Mouse (Mus musculus): ENCODE measurements around the gene Hao2. TPM values are rescaled to one million over a fixed set of nuclear protein-coding genes. Genes with fewer than 3 reads are reported as not detected.

Gene Hao2
- polyA plus RNA-seq, 1 experiment from 2014 or later = not detected

DNA sequence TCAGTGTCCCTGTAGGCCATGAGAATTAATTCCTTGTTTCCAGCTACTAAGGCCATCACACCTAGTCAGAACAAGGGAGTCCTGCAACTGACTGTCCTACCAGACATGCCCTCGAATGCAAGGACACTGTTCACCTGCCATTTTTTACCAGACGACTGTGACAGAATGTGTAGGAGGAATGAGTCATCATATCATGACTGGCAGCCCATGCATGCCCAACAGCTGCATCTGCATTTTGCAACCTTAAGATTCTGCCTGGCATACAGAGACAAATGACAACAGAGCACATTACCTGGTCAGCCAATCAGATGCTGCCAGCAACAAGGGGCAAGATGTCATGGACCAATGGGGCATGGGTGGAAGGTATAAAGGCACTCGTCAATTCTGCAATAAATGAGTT, 27.4 kb upstream of the Hao2 start:
- Histone ChIP-seq H3K9ac (ENCODE audit: low read depth, low read length) (no peak overlapping the region), H3K4me3 (ENCODE audit: low read length) (no peak overlapping the region), H3K27ac (ENCODE audit: low read depth, low read length) (no peak overlapping the region), H3K27me3 (replicated peaks; ENCODE audit: control insufficient read depth, insufficient read depth, low read length) (no peaks in the 10 kb centered on the region), H3K36me3 (ENCODE audit: control insufficient read depth, insufficient read depth, low read length) (no peaks in the 10 kb centered on the region), H3K4me1 (ENCODE audit: control insufficient read depth, insufficient read depth, low read depth, low read length) (no peaks in the 10 kb centered on the region), H3K4me2 (ENCODE audit: low read length) (no peak overlapping the region), H3K9me3 (ENCODE audit: control insufficient read depth, low read length) (no peaks in the 10 kb centered on the region)
- 88% methylated on average over 3 of the region's 3 CpGs for WGBS
- no peak for ATAC-seq

DNA sequence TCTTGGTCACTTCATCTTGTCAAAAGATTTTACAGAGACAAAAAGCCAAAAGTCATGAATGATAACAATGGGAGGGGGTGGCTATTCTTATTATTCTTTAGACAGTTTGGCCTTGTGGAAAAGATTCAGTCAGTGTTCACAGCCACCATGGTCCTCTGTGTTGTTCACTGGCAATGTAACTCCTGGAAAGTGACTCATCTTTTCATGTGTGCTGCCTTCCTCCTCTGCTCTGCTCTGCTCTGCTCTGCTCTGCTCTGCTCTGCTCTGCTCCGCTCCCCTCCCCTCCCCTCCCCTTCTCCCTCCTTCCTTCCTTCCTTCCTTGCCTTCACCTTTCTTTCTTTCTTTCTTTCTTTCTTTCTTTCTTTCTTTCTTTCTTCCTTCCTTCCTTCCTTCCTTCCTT, 24.2 kb upstream of the Hao2 start:
- H3K4me1 ChIP-seq (ENCODE audit: control insufficient read depth, insufficient read depth, low read depth, low read length) = no peaks in the 10 kb centered on the region
- WGBS = no CpG with 5 or more reads among the region's 1 CpGs
- no peak overlapping the region for H3K4me3 ChIP-seq (ENCODE audit: low read length)
- no peak overlapping the region for H3K27ac ChIP-seq (ENCODE audit: low read depth, low read length)
- no peak overlapping the region for H3K4me2 ChIP-seq (ENCODE audit: low read length)
- no peak overlapping the region for H3K9ac ChIP-seq (ENCODE audit: low read depth, low read length)
- no peak for ATAC-seq
- H3K27me3 ChIP-seq (replicated peaks; ENCODE audit: control insufficient read depth, insufficient read depth, low read length) = no peaks in the 10 kb centered on the region
- no peaks in the 10 kb centered on the region for H3K36me3 ChIP-seq (ENCODE audit: control insufficient read depth, insufficient read depth, low read length)
- H3K9me3 ChIP-seq (ENCODE audit: control insufficient read depth, low read length) = no peaks in the 10 kb centered on the region

DNA sequence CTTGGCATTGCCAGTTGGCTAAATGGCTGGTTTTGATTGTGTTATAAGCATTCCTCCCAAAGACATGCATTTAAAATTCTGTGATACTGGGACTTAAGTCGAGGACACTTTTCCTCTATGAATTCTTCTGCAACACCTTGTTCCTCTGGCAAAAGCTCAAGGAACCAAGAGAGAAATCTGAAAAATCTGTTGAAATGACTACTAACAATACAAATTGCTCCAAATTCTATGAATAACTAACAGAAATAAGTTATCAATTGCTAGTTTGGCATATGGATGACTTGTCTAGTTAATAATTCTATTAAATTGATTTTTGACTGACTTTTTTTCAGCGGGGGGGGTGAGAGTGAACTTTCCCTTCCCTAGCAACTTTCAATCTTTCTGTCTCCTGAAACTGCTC, 23.8 kb upstream of the Hao2 start:
- no peak overlapping the region for H3K27ac ChIP-seq (ENCODE audit: low read depth, low read length)
- no peak overlapping the region for H3K4me2 ChIP-seq (ENCODE audit: low read length)
- no peaks in the 10 kb centered on the region for H3K36me3 ChIP-seq (ENCODE audit: control insufficient read depth, insufficient read depth, low read length)
- WGBS = 91% methylated on average over 2 of the region's 2 CpGs
- H3K4me3 ChIP-seq (ENCODE audit: low read length) = no peak overlapping the region
- H3K4me1 ChIP-seq (ENCODE audit: control insufficient read depth, insufficient read depth, low read depth, low read length) = no peaks in the 10 kb centered on the region
- H3K9ac ChIP-seq (ENCODE audit: low read depth, low read length) = no peak overlapping the region
- H3K27me3 ChIP-seq (replicated peaks; ENCODE audit: control insufficient read depth, insufficient read depth, low read length) = no peaks in the 10 kb centered on the region
- ATAC-seq = no peak
- H3K9me3 ChIP-seq (ENCODE audit: control insufficient read depth, low read length) = no peaks in the 10 kb centered on the region

DNA sequence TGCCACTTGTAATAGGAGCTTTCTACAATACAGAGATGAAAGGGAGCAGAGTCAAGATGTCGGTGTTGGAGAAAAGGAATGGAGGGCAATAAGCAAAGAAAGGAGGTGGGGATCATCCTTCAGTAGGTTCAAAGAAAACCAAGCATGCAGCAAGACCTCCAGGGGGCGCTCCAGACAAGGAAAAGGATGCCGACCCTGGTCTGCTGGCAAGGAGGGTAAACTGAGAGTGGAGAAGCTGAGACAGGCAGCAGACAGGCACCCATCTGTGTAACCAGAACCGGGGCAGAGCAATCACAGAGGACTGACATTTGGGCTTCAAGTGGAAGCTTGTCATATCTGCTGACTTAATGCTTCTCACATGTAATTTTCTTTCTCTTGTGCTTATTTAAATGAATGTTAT, 22.6 kb upstream of the Hao2 start:
- no peaks in the 10 kb centered on the region for H3K4me1 ChIP-seq (ENCODE audit: control insufficient read depth, insufficient read depth, low read depth, low read length)
- no peak overlapping the region for H3K27ac ChIP-seq (ENCODE audit: low read depth, low read length)
- WGBS = 4% methylated on average over 4 of the region's 4 CpGs
- no peak for ATAC-seq
- H3K36me3 ChIP-seq (ENCODE audit: control insufficient read depth, insufficient read depth, low read length) = no peaks in the 10 kb centered on the region
- no peaks in the 10 kb centered on the region for H3K9me3 ChIP-seq (ENCODE audit: control insufficient read depth, low read length)
- H3K9ac ChIP-seq (ENCODE audit: low read depth, low read length) = no peak overlapping the region
- no peak overlapping the region for H3K4me3 ChIP-seq (ENCODE audit: low read length)
- no peak overlapping the region for H3K4me2 ChIP-seq (ENCODE audit: low read length)
- no peaks in the 10 kb centered on the region for H3K27me3 ChIP-seq (replicated peaks; ENCODE audit: control insufficient read depth, insufficient read depth, low read length)

DNA sequence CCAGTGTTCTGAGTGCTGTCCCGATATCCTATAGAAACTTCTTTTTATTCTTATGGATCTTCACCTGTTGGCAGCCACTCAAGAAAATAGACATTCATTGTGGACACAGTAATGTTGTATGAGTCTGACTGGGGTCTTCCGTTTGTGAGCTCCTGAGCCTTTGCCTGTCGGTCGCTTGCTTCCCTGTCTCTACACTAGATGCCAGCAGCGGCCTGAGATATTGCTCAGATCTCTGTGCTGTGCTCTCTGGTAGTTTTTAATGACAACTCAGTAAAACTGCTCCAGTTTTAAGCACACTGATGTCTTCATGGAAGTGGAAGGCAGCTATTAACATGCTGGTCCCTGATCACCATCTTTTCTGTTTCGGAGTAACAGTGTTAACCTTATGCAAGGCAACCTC, 20.6 kb upstream of the Hao2 start:
- no peak for ATAC-seq
- H3K27ac ChIP-seq (ENCODE audit: low read depth, low read length) = no peak overlapping the region
- 86% methylated on average over 6 of the region's 6 CpGs for WGBS

DNA sequence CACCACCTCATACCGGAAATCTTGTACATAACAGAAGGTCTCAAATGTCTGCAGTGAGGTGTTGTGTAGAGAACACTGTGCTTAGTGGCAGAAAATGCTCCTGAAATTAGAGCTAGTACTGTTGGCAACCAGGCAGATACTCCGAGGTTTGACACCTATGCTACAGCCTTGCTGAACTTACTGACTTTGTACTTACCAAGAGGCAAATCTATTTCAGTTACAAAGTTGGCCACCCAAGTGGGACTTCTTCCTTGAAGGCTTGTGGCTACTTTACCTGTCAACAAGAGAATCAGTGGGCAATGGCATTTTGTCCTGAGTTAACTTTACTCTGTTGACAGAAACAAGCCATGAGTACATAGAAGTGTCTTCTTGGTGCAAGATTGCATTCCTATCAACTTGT, 4.6 kb upstream of the Hao2 start:
- Histone ChIP-seq H3K4me1 (ENCODE audit: control insufficient read depth, insufficient read depth, low read depth, low read length) (no peaks in the 10 kb centered on the region), H3K4me3 (ENCODE audit: low read length) (no peak overlapping the region), H3K4me2 (ENCODE audit: low read length) (no peak overlapping the region), H3K27ac (ENCODE audit: low read depth, low read length) (no peak overlapping the region), H3K9me3 (ENCODE audit: control insufficient read depth, low read length) (no peaks in the 10 kb centered on the region), H3K36me3 (ENCODE audit: control insufficient read depth, insufficient read depth, low read length) (no peaks in the 10 kb centered on the region), H3K9ac (ENCODE audit: low read depth, low read length) (no peak overlapping the region), H3K27me3 (replicated peaks; ENCODE audit: control insufficient read depth, insufficient read depth, low read length) (no peaks in the 10 kb centered on the region)
- ATAC-seq = no peak
- 93% methylated on average over 2 of the region's 2 CpGs for WGBS

More for the DNA sequence above, 20.6 kb upstream of the Hao2 start:
- no peaks in the 10 kb centered on the region for H3K27me3 ChIP-seq (replicated peaks; ENCODE audit: control insufficient read depth, insufficient read depth, low read length)
- H3K9ac ChIP-seq (ENCODE audit: low read depth, low read length) = no peak overlapping the region
- no peak overlapping the region for H3K4me2 ChIP-seq (ENCODE audit: low read length)
- no peaks in the 10 kb centered on the region for H3K36me3 ChIP-seq (ENCODE audit: control insufficient read depth, insufficient read depth, low read length)
- H3K4me3 ChIP-seq (ENCODE audit: low read length) = no peak overlapping the region
- no peaks in the 10 kb centered on the region for H3K9me3 ChIP-seq (ENCODE audit: control insufficient read depth, low read length)
- no peaks in the 10 kb centered on the region for H3K4me1 ChIP-seq (ENCODE audit: control insufficient read depth, insufficient read depth, low read depth, low read length)

DNA sequence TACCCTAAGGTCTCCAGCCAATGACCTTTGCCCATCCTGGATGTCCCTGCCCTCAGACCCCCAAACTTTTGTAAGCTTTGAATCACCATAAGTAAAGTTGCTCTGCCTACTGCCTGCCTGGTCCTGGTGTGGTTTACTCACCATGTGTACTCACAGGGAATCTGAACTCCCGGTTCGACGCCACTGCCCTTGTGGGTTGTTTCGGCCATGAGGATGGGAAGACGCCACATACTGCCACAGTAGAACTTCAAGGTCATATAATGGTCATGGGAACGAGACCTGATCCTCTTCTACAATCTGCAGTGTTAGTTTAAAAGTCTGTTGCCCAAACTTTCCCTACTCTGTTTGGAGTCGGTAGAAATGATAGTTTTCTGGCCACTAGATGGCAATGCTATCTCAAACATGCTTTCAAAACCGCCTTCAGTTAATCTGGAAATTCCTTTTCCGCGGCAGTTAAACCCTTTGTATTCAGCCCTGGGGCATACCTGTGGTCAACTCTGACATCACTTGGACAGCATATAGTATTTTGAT, 2.1 kb upstream of the Hao2 start:
- H3K4me2 ChIP-seq (ENCODE audit: low read length) = peak overlapping the region; percentile 43
- H3K27ac ChIP-seq (ENCODE audit: low read depth, low read length) = no peak overlapping the region
- H3K4me3 ChIP-seq (ENCODE audit: low read length) = 0 out of 2 replicates have a peak overlapping the region, but pooled peaks have one; percentile 14
- WGBS = 49% methylated on average over 10 of the region's 10 CpGs
- no peaks in the 10 kb centered on the region for H3K36me3 ChIP-seq (ENCODE audit: control insufficient read depth, insufficient read depth, low read length)
- no peaks in the 10 kb centered on the region for H3K9me3 ChIP-seq (ENCODE audit: control insufficient read depth, low read length)
- peak; percentile 54; the same call in 1 of the 2 replicates for ATAC-seq
- no peak overlapping the region for H3K9ac ChIP-seq (ENCODE audit: low read depth, low read length)
- H3K27me3 ChIP-seq (replicated peaks; ENCODE audit: control insufficient read depth, insufficient read depth, low read length) = no peaks in the 10 kb centered on the region
- no peaks in the 10 kb centered on the region for H3K4me1 ChIP-seq (ENCODE audit: control insufficient read depth, insufficient read depth, low read depth, low read length)

DNA sequence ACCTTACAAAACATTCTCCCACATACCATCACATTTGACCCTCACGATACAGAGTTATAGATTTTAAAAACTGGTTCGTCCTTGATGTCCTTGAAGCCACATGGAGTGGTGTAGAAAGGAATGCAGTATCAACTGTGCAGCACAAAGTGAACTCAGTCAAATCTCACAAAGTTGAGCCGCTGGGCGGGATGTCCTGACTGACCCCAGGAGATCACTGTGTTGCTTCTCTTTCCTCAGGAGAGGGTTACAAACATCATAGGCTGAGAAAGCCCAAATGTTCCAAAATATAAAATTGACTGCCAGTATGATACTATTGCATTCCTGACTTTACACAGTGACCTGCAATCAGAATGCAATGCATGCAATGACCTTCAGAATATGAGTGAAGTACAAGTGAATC, 2.6 kb downstream of the Hao2 start:
- H3K4me2 ChIP-seq (ENCODE audit: low read length) = no peak overlapping the region
- H3K4me1 ChIP-seq (ENCODE audit: control insufficient read depth, insufficient read depth, low read depth, low read length) = no peaks in the 10 kb centered on the region
- WGBS = 95% methylated on average over 4 of the region's 4 CpGs
- no peaks in the 10 kb centered on the region for H3K36me3 ChIP-seq (ENCODE audit: control insufficient read depth, insufficient read depth, low read length)
- H3K9me3 ChIP-seq (ENCODE audit: control insufficient read depth, low read length) = no peaks in the 10 kb centered on the region
- no peak overlapping the region for H3K9ac ChIP-seq (ENCODE audit: low read depth, low read length)
- H3K4me3 ChIP-seq (ENCODE audit: low read length) = no peak overlapping the region
- H3K27me3 ChIP-seq (replicated peaks; ENCODE audit: control insufficient read depth, insufficient read depth, low read length) = no peaks in the 10 kb centered on the region
- H3K27ac ChIP-seq (ENCODE audit: low read depth, low read length) = no peak overlapping the region
- no peak for ATAC-seq

DNA sequence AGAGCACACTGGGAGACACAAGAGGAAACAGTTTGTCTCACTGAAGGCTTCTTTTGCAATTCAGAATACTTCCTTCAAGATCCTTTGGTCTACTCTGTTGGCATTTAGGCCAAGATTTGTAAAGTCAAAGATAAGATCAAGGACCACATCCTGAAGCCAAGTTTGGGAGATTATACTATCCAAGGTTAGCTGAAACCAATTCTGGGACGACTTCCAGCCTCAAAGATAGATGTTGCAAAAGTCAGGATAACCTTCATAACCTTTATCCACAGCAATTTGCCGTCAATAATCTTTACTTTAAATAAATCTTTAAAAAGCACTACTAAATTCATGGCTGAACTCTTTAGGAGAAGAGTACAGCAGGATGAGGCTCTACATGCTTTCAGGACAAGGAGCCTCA, 4.8 kb downstream of the Hao2 start:
- H3K9me3 ChIP-seq (ENCODE audit: control insufficient read depth, low read length) = no peaks in the 10 kb centered on the region
- no peak overlapping the region for H3K27ac ChIP-seq (ENCODE audit: low read depth, low read length)
- no peak for ATAC-seq
- no peak overlapping the region for H3K4me2 ChIP-seq (ENCODE audit: low read length)
- WGBS = 72% methylated on average over 2 of the region's 2 CpGs
- H3K36me3 ChIP-seq (ENCODE audit: control insufficient read depth, insufficient read depth, low read length) = no peaks in the 10 kb centered on the region
- H3K9ac ChIP-seq (ENCODE audit: low read depth, low read length) = no peak overlapping the region
- no peak overlapping the region for H3K4me3 ChIP-seq (ENCODE audit: low read length)
- H3K27me3 ChIP-seq (replicated peaks; ENCODE audit: control insufficient read depth, insufficient read depth, low read length) = no peaks in the 10 kb centered on the region
- H3K4me1 ChIP-seq (ENCODE audit: control insufficient read depth, insufficient read depth, low read depth, low read length) = no peaks in the 10 kb centered on the region

DNA sequence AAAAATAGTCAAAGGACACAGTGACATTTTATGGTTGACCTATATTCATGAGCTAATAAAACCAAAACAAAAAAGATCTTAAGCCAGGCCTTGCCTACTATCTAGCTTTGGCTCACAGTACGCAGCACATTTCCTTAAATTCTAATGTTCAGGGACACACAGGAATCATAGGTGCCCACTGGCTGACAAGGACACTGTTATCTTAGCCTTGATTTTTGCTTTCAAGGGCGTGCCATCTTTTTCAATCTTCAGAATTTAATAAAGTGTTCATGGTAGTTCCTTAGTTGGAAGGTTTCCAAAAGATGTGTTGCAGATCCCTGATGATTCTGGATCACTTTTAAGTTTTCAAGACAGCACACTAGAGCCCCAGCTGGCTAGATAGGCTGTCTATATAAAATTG, 12.2 kb downstream of the Hao2 start:
- Histone ChIP-seq H3K4me2 (ENCODE audit: low read length) (no peak overlapping the region), H3K4me3 (ENCODE audit: low read length) (no peak overlapping the region), H3K27ac (ENCODE audit: low read depth, low read length) (no peak overlapping the region), H3K27me3 (replicated peaks; ENCODE audit: control insufficient read depth, insufficient read depth, low read length) (no peaks in the 10 kb centered on the region), H3K9ac (ENCODE audit: low read depth, low read length) (no peak overlapping the region), H3K9me3 (ENCODE audit: control insufficient read depth, low read length) (no peaks in the 10 kb centered on the region), H3K36me3 (ENCODE audit: control insufficient read depth, insufficient read depth, low read length) (no peaks in the 10 kb centered on the region), H3K4me1 (ENCODE audit: control insufficient read depth, insufficient read depth, low read depth, low read length) (no peaks in the 10 kb centered on the region)
- no peak for ATAC-seq
- WGBS = 92% methylated on average over 2 of the region's 2 CpGs
